Mouse (Mus musculus) heart, embryonic 14.5 days (tissue): ENCODE data around the gene Nos1. TPM values are rescaled to one million over a fixed set of nuclear protein-coding genes. Genes with fewer than 3 reads are reported as not detected.

Experiments used
- ATAC-seq: fragments of 200-750 bp; cut with Nextera tagmentation; 2 replicates; pipeline ENCODE4 v1.8.0; 2017; ENCODE audit warnings: low read depth, moderate TSS enrichment; ENCODE audit not compliant: insufficient number of reproducible peaks, insufficient read depth, low FRiP score
- H3K27ac ChIP-seq, 2 experiments: fragments of 200-500 bp in 1 of 2; fragments of 300-500 bp in 1 of 2; sonication (generic) in 1 of 2; replicated peaks in 1 of 2; 2 replicates each; pipeline ENCODE4 v1.5.1; 2012 to 2014; ENCODE audit warnings: low read depth in 2 of 2, low read length in 2 of 2, control low read depth in 1 of 2, mild to moderate bottlenecking in 1 of 2, mixed read lengths in 1 of 2; ENCODE audit not compliant: control insufficient read depth in 1 of 2, insufficient read depth in 1 of 2
- H3K27me3 ChIP-seq: fragments of 300-500 bp; sonication (generic); 2 replicates; pipeline ENCODE4 v1.6.1; 2014; ENCODE audit warnings: mild to moderate bottlenecking, low read length, control low read depth; ENCODE audit not compliant: control insufficient read depth, insufficient read depth
- H3K36me3 ChIP-seq: fragments of 300-500 bp; sonication (generic); 2 replicates; pipeline ENCODE4 v1.6.1; 2014; ENCODE audit warnings: mild to moderate bottlenecking, control low read depth, low read length, mixed read lengths; ENCODE audit not compliant: control insufficient read depth, insufficient read depth
- H3K4me1 ChIP-seq, 2 experiments: fragments of 200-500 bp in 1 of 2; fragments of 300-500 bp in 1 of 2; sonication (generic) in 1 of 2; 2 replicates each; pipeline ENCODE4 v1.6.1; 2012 to 2014; ENCODE audit warnings: low read length in 2 of 2, control low read depth in 1 of 2, mixed read lengths in 1 of 2; ENCODE audit not compliant: control insufficient read depth in 2 of 2, insufficient read depth in 2 of 2
- H3K4me2 ChIP-seq: fragments of 300-500 bp; sonication (generic); 2 replicates; pipeline ENCODE4 v1.6.1; 2014; ENCODE audit warnings: mild to moderate bottlenecking, low read length
- H3K4me3 ChIP-seq, 2 experiments: fragments of 200-500 bp in 1 of 2; fragments of 300-500 bp in 1 of 2; sonication (generic) in 1 of 2; 2 replicates each; pipeline ENCODE4 v1.5.1; 2012 to 2014; ENCODE audit warnings: low read length in 2 of 2, mild to moderate bottlenecking in 2 of 2, control low read depth in 1 of 2, low read depth in 1 of 2, moderate library complexity in 1 of 2; ENCODE audit not compliant: control insufficient read depth in 1 of 2, insufficient read depth in 1 of 2
- H3K9ac ChIP-seq: fragments of 300-500 bp; sonication (generic); 2 replicates; pipeline ENCODE4 v1.6.1; 2014; ENCODE audit warnings: mild to moderate bottlenecking, low read length
- H3K9me3 ChIP-seq: fragments of 300-500 bp; sonication (generic); 2 replicates; pipeline ENCODE4 v1.6.1; 2016; ENCODE audit warnings: low read length, control low read depth; ENCODE audit not compliant: control insufficient read depth
- WGBS: fragments of 180-500 bp; shearing (Covaris S2); extraction: QIAGEN DNeasy Blood & Tissue Kit; methylation state at CpG from one replicate; pipeline ENCODE4 v1.1.7; 2014; 5-methylcytosine and 5-hydroxymethylcytosine counted together
- polyA plus RNA-seq: library from polyadenylated mRNA; unstranded; fragments of >200 nt; fragmentation: Nextera tagmentation; extraction: Ambion mirVana; gene quantifications from 2 replicates; pipeline ENCODE4 v1.2.1, GENCODE M21; 2014

Gene Nos1
- polyA plus RNA-seq: 0.04 and 0.09 TPM in 2 replicates

- ATAC-seq: no peak
- Histone ChIP-seq H3K4me2 (no peak within 1 kb of the TSS), H3K27me3 (no peaks in the 10 kb centered on the region; the same call in 1 of the 2 replicates), H3K4me3 (no peak within 1 kb of the TSS), H3K36me3 (no peaks in the 10 kb centered on the region), H3K9me3 (no peaks in the 10 kb centered on the region), H3K4me1 (no peaks in the 10 kb centered on the region; a peak in 1 of 4 replicates), H3K27ac (no peak within 1 kb of the TSS), H3K9ac (no peak within 1 kb of the TSS)
- WGBS: 28% methylated on average over 10 of the region's 10 CpGs
These were observed at the start of gene Nos1 for GRCm38 (mm10) chr5:117780681-117781080. TSS of gene Nos1 (plus strand) at chr5:117781032.

- Histone ChIP-seq H3K9ac (no peak overlapping the region), H3K4me3 (no peak overlapping the region), H3K27me3 (no peaks in the 10 kb centered on the region), H3K27ac (no peak overlapping the region), H3K36me3 (no peaks in the 10 kb centered on the region), H3K4me1 (no peaks in the 10 kb centered on the region), H3K9me3 (no peaks in the 10 kb centered on the region), H3K4me2 (no peak overlapping the region)
- 69% methylated on average over 6 of the region's 6 CpGs for WGBS
- ATAC-seq: no peak
These were observed 49.5 kb upstream of the Nos1 start for GRCm38 (mm10) chr5:117731311-117731710.

GRCm38 (mm10) chr5:117744654-117745178, 36.1 kb upstream of the Nos1 start:
- no peaks in the 10 kb centered on the region for H3K36me3 ChIP-seq
- no peaks in the 10 kb centered on the region for H3K27me3 ChIP-seq
- H3K4me1 ChIP-seq: no peaks in the 10 kb centered on the region
- H3K27ac ChIP-seq: no peak overlapping the region
- H3K9me3 ChIP-seq: no peaks in the 10 kb centered on the region
- WGBS: 52% methylated on average over 11 of the region's 11 CpGs
- no peak for ATAC-seq
- no peak overlapping the region for H3K4me3 ChIP-seq
- no peak overlapping the region for H3K4me2 ChIP-seq
- H3K9ac ChIP-seq: no peak overlapping the region

GRCm38 (mm10) chr5:117749353-117749752, 31.5 kb upstream of the Nos1 start:
- WGBS: 43% methylated on average over 5 of the region's 5 CpGs

DNA sequence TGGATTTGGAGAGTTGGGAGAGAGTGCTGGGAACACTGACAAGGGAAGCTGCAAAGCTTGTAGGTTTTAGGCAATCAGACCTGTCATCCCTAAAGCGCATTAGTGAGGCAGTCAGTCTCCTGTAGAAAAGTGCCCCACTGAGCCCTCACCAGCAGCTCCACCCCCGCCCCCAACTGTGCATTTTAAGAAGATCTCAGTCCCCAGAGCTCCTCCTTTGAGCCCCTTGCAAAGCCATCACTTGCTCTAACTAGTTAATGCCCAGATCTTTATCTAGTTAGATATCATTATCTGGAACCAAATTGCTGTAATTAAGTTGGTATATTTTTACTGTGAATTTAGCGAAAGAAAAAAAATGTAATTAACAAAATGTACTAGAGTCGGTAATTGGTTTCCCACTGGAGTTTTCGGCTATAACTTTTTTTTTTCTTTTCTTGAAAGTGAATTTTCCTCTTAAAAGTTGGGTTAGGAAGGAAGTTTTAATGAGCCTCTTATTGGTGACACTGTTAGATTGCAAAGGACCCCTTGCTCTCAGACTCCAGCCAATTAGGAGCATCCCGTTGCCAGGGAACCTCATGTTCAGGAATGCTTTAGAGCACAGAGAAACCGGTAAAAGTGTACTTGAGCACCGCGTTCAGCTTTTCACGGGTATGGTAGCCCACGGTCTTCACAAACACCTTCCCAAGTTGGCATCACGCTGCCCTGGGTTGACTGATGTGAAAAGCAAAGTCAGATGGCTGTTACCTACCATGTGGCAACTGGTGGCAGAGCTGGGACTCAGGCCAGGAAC, 22.9 kb upstream of the Nos1 start:
- Histone ChIP-seq H3K36me3 (no peaks in the 10 kb centered on the region), H3K9me3 (peaks cover 10% of the 10 kb centered on the region; the same call in 1 of the 2 replicates), H3K4me1 (no peaks in the 10 kb centered on the region), H3K27ac (no peak overlapping the region), H3K9ac (no peak overlapping the region), H3K4me3 (no peak overlapping the region), H3K4me2 (no peak overlapping the region), H3K27me3 (no peaks in the 10 kb centered on the region)
- 26% methylated on average over 12 of the region's 12 CpGs for whole genome bisulfite sequencing
- ATAC-seq: no peak

More at GRCm38 (mm10) chr5:117749353-117749752, 31.5 kb upstream of the Nos1 start:
- ATAC-seq: no peak
- H3K27ac ChIP-seq: no peak overlapping the region
- 0 out of 2 replicates have a peak, but pooled peaks cover 4% of the 10 kb centered on the region for H3K9me3 ChIP-seq
- H3K36me3 ChIP-seq: no peaks in the 10 kb centered on the region
- no peak overlapping the region for H3K4me2 ChIP-seq
- H3K4me1 ChIP-seq: no peaks in the 10 kb centered on the region
- no peaks in the 10 kb centered on the region for H3K27me3 ChIP-seq
- no peak overlapping the region for H3K4me3 ChIP-seq
- H3K9ac ChIP-seq: no peak overlapping the region

DNA sequence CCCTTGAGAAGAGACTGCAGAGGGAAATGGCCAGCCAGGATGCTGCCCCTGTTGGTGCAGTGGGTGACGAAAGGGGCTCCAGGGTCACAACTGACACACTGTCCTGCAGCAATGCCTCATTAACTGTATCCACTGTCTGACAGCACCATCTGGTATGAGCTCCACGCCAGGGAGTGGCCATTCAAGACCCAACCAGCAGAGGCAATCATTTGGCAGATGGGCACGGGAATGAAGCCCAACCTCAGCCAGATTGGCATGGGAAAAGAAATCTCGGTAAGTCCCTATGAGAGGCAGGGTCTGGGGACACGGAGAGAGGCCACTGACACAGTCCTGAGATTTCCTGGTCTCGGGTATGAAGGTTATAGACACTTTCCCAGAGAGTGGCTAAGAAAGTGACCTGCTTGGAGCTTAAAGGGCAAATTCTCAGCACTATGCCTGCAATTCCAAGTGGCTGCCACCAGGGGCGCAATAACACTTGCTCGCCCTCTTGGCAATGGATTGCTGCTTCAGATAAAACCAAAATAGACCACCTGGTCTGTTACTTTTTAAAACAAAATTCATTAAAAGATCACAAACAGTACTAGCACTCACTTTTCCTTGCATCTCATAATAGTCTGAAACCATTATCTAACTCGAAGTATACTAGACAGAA, 19.5 kb upstream of the Nos1 start:
- Histone ChIP-seq H3K4me2 (no peak overlapping the region), H3K4me3 (no peak overlapping the region), H3K27ac (no peak overlapping the region), H3K9ac (no peak overlapping the region), H3K9me3 (peaks cover 6% of the 10 kb centered on the region; the same call in 1 of the 2 replicates), H3K27me3 (no peaks in the 10 kb centered on the region), H3K4me1 (no peaks in the 10 kb centered on the region), H3K36me3 (no peaks in the 10 kb centered on the region)
- ATAC-seq: no peak
- WGBS: 64% methylated on average over 9 of the region's 9 CpGs

- Histone ChIP-seq H3K27ac (no peak overlapping the region), H3K4me1 (no peaks in the 10 kb centered on the region), H3K27me3 (no peaks in the 10 kb centered on the region), H3K9me3 (peaks cover 6% of the 10 kb centered on the region; the same call in 1 of the 2 replicates), H3K36me3 (no peaks in the 10 kb centered on the region), H3K4me3 (no peak overlapping the region), H3K4me2 (no peak overlapping the region), H3K9ac (no peak overlapping the region)
- WGBS: 78% methylated on average over 9 of the region's 9 CpGs
- no peak for ATAC-seq
These were observed 16.3 kb upstream of the Nos1 start for GRCm38 (mm10) chr5:117764496-117764895.
